In genomic region chr12:69790530-69791505, GRCm38 (mm10) we compare ENCODE assay signal across 8 mouse cellular contexts. TPM values are rescaled to one million over a fixed set of nuclear protein-coding genes. Genes with fewer than 3 reads are reported as not detected.
DNase-seq lines count a peak whose midpoint lies in the region; ATAC-seq and TF ChIP-seq lines count a peak whose summit lies in the region.

Cdkl1 (minus strand) TSS chr12:69791267.

- H3K4me2 ChIP-seq in hindbrain, embryonic 11.5 days (replicated peaks; ENCODE audit: low read depth, low read length) = peak within 1 kb of the TSS; percentile 98
- H3K4me2 ChIP-seq in lung, postnatal 0 days (replicated peaks; ENCODE audit: low read depth, low read length) = peak within 1 kb of the TSS; percentile 73

- H3K9me3 ChIP-seq in hindbrain, embryonic 11.5 days (ENCODE audit: control insufficient read depth, low read length) = no peaks in the 10 kb centered on the region
- no peaks in the 10 kb centered on the region for H3K9me3 ChIP-seq in lung, postnatal 0 days (ENCODE audit: low read length)

- ATAC-seq in hindbrain, embryonic 11.5 days (ENCODE audit: low FRiP score) = peak; percentile 85
- peak; percentile 95 for ATAC-seq in lung, postnatal 0 days

- WGBS in hindbrain, embryonic 11.5 days = 2% methylated on average over 45 of the region's 45 CpGs
- 3% methylated on average over 44 of the region's 45 CpGs for WGBS in lung, postnatal 0 days

- TF ChIP-seq CTCF in lung, postnatal 0 days (IDR thresholded peaks at IDR 0.05) = no peak

- no peaks in the 10 kb centered on the region for H3K36me3 ChIP-seq in hindbrain, embryonic 11.5 days (ENCODE audit: control insufficient read depth, insufficient read depth, low read length)
- H3K36me3 ChIP-seq in lung, postnatal 0 days (ENCODE audit: insufficient read depth, low read length) = no peaks in the 10 kb centered on the region

- no peaks in the 10 kb centered on the region for H3K4me1 ChIP-seq in hindbrain, embryonic 11.5 days (replicated peaks; ENCODE audit: control insufficient read depth, insufficient read depth, low read length)
- H3K4me1 ChIP-seq in lung, postnatal 0 days (ENCODE audit: insufficient read depth, low read depth, low read length) = no peaks in the 10 kb centered on the region; the same call in 1 of the 2 replicates

- H3K4me3 ChIP-seq in hindbrain, embryonic 11.5 days (ENCODE audit: low read depth, low read length) = peak within 1 kb of the TSS; percentile 47
- H3K4me3 ChIP-seq in lung, postnatal 0 days (ENCODE audit: low read depth, low read length) = peak within 1 kb of the TSS; percentile 39

- no peak within 1 kb of the TSS for H3K27ac ChIP-seq in hindbrain, embryonic 11.5 days (ENCODE audit: low read depth, low read length)
- no peak within 1 kb of the TSS for H3K27ac ChIP-seq in lung, postnatal 0 days (ENCODE audit: low read length)

- H3K27me3 ChIP-seq in hindbrain, embryonic 11.5 days (ENCODE audit: control insufficient read depth, insufficient read depth, low read length) = peaks cover 2% of the 10 kb centered on the region; the same call in 1 of the 2 replicates
- 0 out of 2 replicates have a peak, but pooled peaks cover 4% of the 10 kb centered on the region for H3K27me3 ChIP-seq in lung, postnatal 0 days (replicated peaks; ENCODE audit: insufficient read depth, low read length)

- peak within 1 kb of the TSS; percentile 58 for H3K9ac ChIP-seq in hindbrain, embryonic 11.5 days (ENCODE audit: low read depth, low read length)
- 0 out of 2 replicates have a peak within 1 kb of the TSS, but pooled peaks have one; percentile 17 for H3K9ac ChIP-seq in lung, postnatal 0 days (replicated peaks; ENCODE audit: low read depth)

- DNase-seq in T-cell, adult 2 months (ENCODE audit: low spot score) = peak; percentile 38
- peak; percentile 72 to 73 for DNase-seq in cerebellum, postnatal 14 days
- DNase-seq in frontal cortex, postnatal 14 days (ENCODE audit: low spot score in 2 of 2) = peak; percentile 57 to 63
- DNase-seq in hindbrain, embryonic 11.5 days (ENCODE audit: low spot score) = peak; percentile 72
- DNase-seq in layer of hippocampus, postnatal 14 days (ENCODE audit: low spot score in 2 of 2) = peak; percentile 44 to 70
- peak; percentile 62 for DNase-seq in lung, postnatal 0 days (ENCODE audit: low spot score)
- peak; percentile 48 for DNase-seq in ovary, postnatal 10 days (ENCODE audit: low spot score)
- peak; percentile 54 for DNase-seq in thymus, postnatal 0 days (ENCODE audit: low spot score)

- no peak for TF ChIP-seq EP300 in lung, postnatal 0 days (IDR thresholded peaks at IDR 0.05)

RNA-seq across cellular contexts. Expression of gene Cdkl1, which starts in this region (rescaled TPM):
- polyA plus RNA-seq in hindbrain, embryonic 11.5 days (2014; fragmentation: Nextera tagmentation; extraction: Ambion mirVana) = 0.77 and 1.5 TPM in 2 replicates
- total RNA-seq in layer of hippocampus, postnatal 14 days (2021) = 10 to 100 TPM; 21.9 to 24.4 TPM
- 2.7 and 3.1 TPM in 2 replicates for polyA plus RNA-seq in lung, postnatal 0 days (2015; fragmentation: Nextera tagmentation; extraction: Ambion mirVana)
- polyA plus RNA-seq in thymus, postnatal 0 days (2015; fragmentation: Nextera tagmentation; extraction: Ambion mirVana) = 4.2 and 7.8 TPM in 2 replicates
